Mouse (Mus musculus) midbrain, embryonic 11.5 days (tissue): ENCODE results near the gene Ccdc17. TPM values are rescaled to one million over a fixed set of nuclear protein-coding genes. Genes with fewer than 3 reads are reported as not detected.

Source experiments
- ATAC-seq: fragments of 200-750 bp; cut with Nextera tagmentation; 2 replicates; pipeline ENCODE4 v1.8.0; 2017; ENCODE audit warnings: moderate TSS enrichment, moderate library complexity; ENCODE audit not compliant: low FRiP score
- DNase-seq: peaks from one replicate; pipeline ENCODE4 v3.0.0; 2015; ENCODE audit warnings: low spot score; ENCODE audit errors: missing footprints
- H3K27ac ChIP-seq: fragments of 300-500 bp; sonication (generic); 2 replicates; pipeline ENCODE4 v1.5.1; 2014; ENCODE audit warnings: low read depth, low read length
- H3K27me3 ChIP-seq: fragments of 300-500 bp; sonication (generic); 2 replicates; pipeline ENCODE4 v1.6.1; 2014; ENCODE audit warnings: mild to moderate bottlenecking, low read length, moderate library complexity, mixed read lengths; ENCODE audit not compliant: control insufficient read depth, insufficient read depth
- H3K36me3 ChIP-seq: fragments of 300-500 bp; sonication (generic); 2 replicates; pipeline ENCODE4 v1.6.1; 2014; ENCODE audit warnings: mild to moderate bottlenecking, low read length, moderate library complexity, mixed read lengths; ENCODE audit not compliant: control insufficient read depth, insufficient read depth
- H3K4me1 ChIP-seq: fragments of 300-500 bp; sonication (generic); 2 replicates; pipeline ENCODE4 v1.6.1; 2014; ENCODE audit warnings: low read length; ENCODE audit not compliant: control insufficient read depth, insufficient read depth
- H3K4me2 ChIP-seq: fragments of 300-500 bp; sonication (generic); 2 replicates; pipeline ENCODE4 v1.6.1; 2014; ENCODE audit warnings: mild to moderate bottlenecking, moderate library complexity
- H3K4me3 ChIP-seq: fragments of 300-500 bp; sonication (generic); 2 replicates; pipeline ENCODE4 v1.5.1; 2014; ENCODE audit warnings: low read depth, low read length
- H3K9ac ChIP-seq: fragments of 300-500 bp; sonication (generic); 2 replicates; pipeline ENCODE4 v1.6.1; 2014; ENCODE audit warnings: low read length
- H3K9me3 ChIP-seq: fragments of 300-500 bp; sonication (generic); 2 replicates; pipeline ENCODE4 v1.6.1; 2016; ENCODE audit warnings: low read length; ENCODE audit not compliant: control insufficient read depth
- WGBS: fragments of 180-500 bp; shearing (Covaris S2); extraction: QIAGEN DNeasy Blood & Tissue Kit; methylation state at CpG from one replicate; pipeline ENCODE4 v1.1.7; 2014; 5-methylcytosine and 5-hydroxymethylcytosine counted together
- polyA plus RNA-seq: library from polyadenylated mRNA; unstranded; fragments of >200 nt; fragmentation: Nextera tagmentation; extraction: Ambion mirVana; gene quantifications from 2 replicates; pipeline ENCODE4 v1.2.1, GENCODE M21; 2014

Ccdc17 gene
- polyA plus RNA-seq = 1.7 and 2.6 TPM in 2 replicates

GRCm38 (mm10) chr4:116596379-116596778 is at the start of gene Ccdc17:
TSS of gene Ccdc17 (plus strand) at chr4:116596654.
- 33% methylated on average over 5 of the region's 5 CpGs for WGBS
- Histone ChIP-seq H3K9ac (peak within 1 kb of the TSS; percentile 75), H3K9me3 (no peaks in the 10 kb centered on the region), H3K27ac (peak within 1 kb of the TSS; percentile 48; the same call in 1 of the 2 replicates), H3K4me2 (peak within 1 kb of the TSS; percentile 87), H3K4me3 (peak within 1 kb of the TSS; percentile 60), H3K4me1 (peaks cover 15% of the 10 kb centered on the region), H3K36me3 (peaks cover 18% of the 10 kb centered on the region; the same call in 1 of the 2 replicates), H3K27me3 (no peaks in the 10 kb centered on the region)
- no peak for ATAC-seq
- DNase-seq = no peak

DNA sequence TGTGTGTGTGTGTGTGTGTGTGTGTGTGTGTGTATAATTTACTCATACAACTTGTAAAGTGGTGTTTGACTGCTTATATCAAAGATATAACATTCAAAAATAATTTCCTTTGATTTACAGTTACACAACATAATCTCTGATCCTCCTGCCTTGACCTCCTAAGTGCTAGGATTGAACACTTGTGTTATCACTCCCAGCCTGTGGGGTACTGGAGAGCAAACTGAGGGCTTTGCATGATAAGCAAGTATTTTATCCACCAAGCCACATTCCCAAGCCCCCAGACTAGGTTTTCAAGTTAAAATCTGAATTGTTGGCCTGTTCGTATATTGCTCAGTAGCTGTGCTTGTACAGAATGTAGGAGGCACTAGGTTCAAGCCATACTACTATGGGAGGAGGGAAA is 46.0 kb upstream of the Ccdc17 start:
- no peak for ATAC-seq
- H3K36me3 ChIP-seq = peaks cover 4% of the 10 kb centered on the region; the same call in 1 of the 2 replicates
- H3K9ac ChIP-seq = no peak overlapping the region
- H3K27ac ChIP-seq = no peak overlapping the region
- DNase-seq = no peak
- H3K9me3 ChIP-seq = no peaks in the 10 kb centered on the region
- no peak overlapping the region for H3K4me2 ChIP-seq
- WGBS = 91% methylated on average over 1 of the region's 1 CpGs
- no peak overlapping the region for H3K4me3 ChIP-seq
- H3K27me3 ChIP-seq = no peaks in the 10 kb centered on the region
- no peaks in the 10 kb centered on the region for H3K4me1 ChIP-seq

DNA sequence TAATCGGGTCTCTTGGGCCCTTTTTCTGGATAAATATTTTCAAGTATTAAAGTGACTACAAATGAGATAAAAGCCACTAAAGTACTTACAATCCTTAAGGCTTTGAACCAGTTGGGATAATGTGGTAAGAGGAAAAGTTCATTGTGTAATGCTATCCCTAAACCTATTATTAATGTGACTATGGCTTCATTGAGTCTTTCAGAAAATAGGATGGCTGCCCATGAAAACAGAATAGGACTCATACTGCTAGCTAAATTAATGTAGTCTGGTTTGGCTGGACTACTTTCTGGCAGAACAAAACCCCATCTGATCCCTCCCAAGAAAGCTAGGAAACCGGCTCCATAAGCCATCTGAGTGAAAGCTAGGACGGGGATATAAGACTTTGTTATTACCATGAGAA is 43.4 kb upstream of the Ccdc17 start:
- H3K36me3 ChIP-seq = peaks cover 4% of the 10 kb centered on the region; the same call in 1 of the 2 replicates
- H3K9ac ChIP-seq = no peak overlapping the region
- no peaks in the 10 kb centered on the region for H3K9me3 ChIP-seq
- DNase-seq (no peak), ATAC-seq (no peak)
- no peak overlapping the region for H3K4me3 ChIP-seq
- H3K4me1 ChIP-seq = no peaks in the 10 kb centered on the region; the same call in 1 of the 2 replicates
- no peaks in the 10 kb centered on the region for H3K27me3 ChIP-seq
- H3K4me2 ChIP-seq = no peak overlapping the region
- no peak overlapping the region for H3K27ac ChIP-seq
- 90% methylated on average over 3 of the region's 3 CpGs for WGBS

DNA sequence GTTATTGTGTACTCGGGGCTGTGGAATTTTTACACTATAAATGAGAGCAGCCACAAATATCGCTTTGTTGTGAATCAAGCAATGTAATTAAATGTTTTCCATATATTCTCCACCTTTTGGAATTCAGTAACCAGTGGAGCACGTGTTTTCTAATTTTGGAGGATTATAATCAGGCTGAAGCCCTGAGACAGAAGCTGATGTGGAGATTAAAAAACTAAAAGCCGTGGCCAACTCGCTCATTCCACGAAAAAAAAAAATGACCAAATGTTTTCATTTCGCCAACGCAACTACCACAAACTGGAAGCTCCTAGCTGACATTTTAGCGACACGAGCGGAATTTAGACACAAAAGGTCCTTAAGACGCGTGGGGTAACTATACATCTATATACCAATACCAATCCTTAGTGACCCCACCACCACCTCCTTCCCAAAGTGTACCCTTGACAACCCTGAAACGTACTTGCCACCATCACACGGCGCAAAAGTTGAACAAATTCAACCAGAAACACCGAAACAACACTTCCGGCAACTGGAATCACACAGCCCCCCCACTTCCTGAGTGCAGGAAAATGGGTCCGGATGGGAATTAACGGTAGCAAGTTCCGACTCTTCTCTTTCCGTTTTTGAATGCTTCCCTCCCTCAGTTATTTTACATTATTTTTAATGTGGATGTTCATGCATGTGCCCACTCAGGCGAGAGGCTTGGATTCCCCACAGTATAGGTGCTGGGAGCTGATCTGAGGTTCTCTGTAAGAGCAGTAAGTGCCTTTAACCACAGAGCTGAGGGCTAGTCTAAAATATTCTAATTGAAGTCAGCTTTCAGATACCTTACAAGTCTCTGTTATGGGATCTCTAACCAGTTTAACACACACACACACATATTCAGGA is 40.8 kb upstream of the Ccdc17 start, which contains the start of gene Tmem69:
Gene Tmem69 (minus strand): TSS at position 524 of the 888 bp plus-strand sequence.
- H3K4me3 ChIP-seq = peak within 1 kb of the TSS; percentile 60
- peak within 1 kb of the TSS; percentile 72 for H3K27ac ChIP-seq
- no peak for ATAC-seq
- 3% methylated on average over 23 of the region's 23 CpGs for WGBS
- peak; percentile 98 for DNase-seq
- no peaks in the 10 kb centered on the region for H3K27me3 ChIP-seq
- H3K9me3 ChIP-seq = no peaks in the 10 kb centered on the region
- peak within 1 kb of the TSS; percentile 71 for H3K9ac ChIP-seq
- peaks cover 2% of the 10 kb centered on the region; the same call in 1 of the 2 replicates for H3K4me1 ChIP-seq
- peaks cover 4% of the 10 kb centered on the region; the same call in 1 of the 2 replicates for H3K36me3 ChIP-seq
- peak within 1 kb of the TSS; percentile 54 for H3K4me2 ChIP-seq

DNA sequence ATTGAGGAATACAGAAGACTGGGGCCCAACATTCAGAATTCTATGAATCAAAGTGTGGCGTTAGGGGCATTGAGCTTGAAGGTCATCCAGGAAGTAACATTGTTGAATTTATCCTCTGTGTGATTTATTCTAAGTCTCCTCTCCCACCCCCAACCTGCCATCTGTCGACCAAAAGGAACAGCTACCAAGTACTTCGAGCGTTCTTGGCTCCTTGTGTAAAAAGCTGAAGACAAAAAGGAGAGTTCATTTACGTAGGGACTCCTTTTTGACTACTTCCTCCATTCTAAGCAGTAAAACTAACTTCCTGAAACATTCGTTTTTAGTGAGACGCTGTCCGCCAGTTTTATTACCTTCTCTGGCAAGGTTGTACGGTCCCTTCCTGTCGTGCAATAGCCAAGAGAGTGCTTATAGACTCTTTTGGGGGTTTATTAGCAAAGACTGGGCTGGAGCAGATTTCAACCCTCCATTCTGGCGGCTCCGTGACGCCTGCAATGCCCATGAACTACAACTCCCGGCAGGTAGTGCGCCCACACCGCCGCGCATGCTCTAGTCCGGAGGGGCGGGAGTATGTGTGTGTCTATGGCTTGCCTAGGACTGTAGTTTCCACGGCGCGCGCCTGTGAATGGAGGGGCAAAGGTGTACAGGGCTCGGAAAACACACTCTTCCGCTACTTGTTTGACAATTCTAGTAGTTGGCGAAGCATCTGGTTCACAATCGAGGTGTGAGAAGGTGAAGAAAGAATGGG is 39.7 kb upstream of the Ccdc17 start:
- Histone ChIP-seq H3K4me3 (peak overlapping the region; percentile 60), H3K9ac (peak overlapping the region; percentile 71), H3K36me3 (peaks cover 4% of the 10 kb centered on the region; the same call in 1 of the 2 replicates), H3K4me2 (peak overlapping the region; percentile 54), H3K9me3 (no peaks in the 10 kb centered on the region), H3K4me1 (peaks cover 2% of the 10 kb centered on the region; the same call in 1 of the 2 replicates), H3K27ac (peak overlapping the region; percentile 72), H3K27me3 (no peaks in the 10 kb centered on the region)
- DNase-seq (peak; percentile 99), ATAC-seq (peak; percentile 95)
- under 1% methylated on average over 28 of the region's 28 CpGs for WGBS

GRCm38 (mm10) chr4:116557306-116558121 is 38.9 kb upstream of the Ccdc17 start, which contains the start of gene Gpbp1l1:
TSS of gene Gpbp1l1 (plus strand) at chr4:116557658.
- peak within 1 kb of the TSS; percentile 72 for H3K27ac ChIP-seq
- H3K4me3 ChIP-seq = peak within 1 kb of the TSS; percentile 60
- peaks cover 2% of the 10 kb centered on the region; the same call in 1 of the 2 replicates for H3K4me1 ChIP-seq
- peak within 1 kb of the TSS; percentile 54 for H3K4me2 ChIP-seq
- under 1% methylated on average over 73 of the region's 78 CpGs for WGBS
- H3K9ac ChIP-seq = peak within 1 kb of the TSS; percentile 71
- ATAC-seq (peak; percentile 94), DNase-seq (peak; percentile 99)
- peaks cover 2% of the 10 kb centered on the region; the same call in 1 of the 2 replicates for H3K36me3 ChIP-seq
- H3K27me3 ChIP-seq = no peaks in the 10 kb centered on the region
- H3K9me3 ChIP-seq = no peaks in the 10 kb centered on the region

GRCm38 (mm10) chr4:116558151-116558882 is 38.1 kb upstream of the Ccdc17 start:
- Histone ChIP-seq H3K9ac (peak overlapping the region; percentile 71), H3K27me3 (no peaks in the 10 kb centered on the region), H3K36me3 (no peaks in the 10 kb centered on the region; the same call in 1 of the 2 replicates), H3K9me3 (no peaks in the 10 kb centered on the region), H3K4me2 (peak overlapping the region; percentile 54), H3K4me3 (peak overlapping the region; percentile 60), H3K27ac (0 out of 2 replicates have a peak overlapping the region, but pooled peaks have one; percentile 37), H3K4me1 (peaks cover 2% of the 10 kb centered on the region; the same call in 1 of the 2 replicates)
- 6% methylated on average over 15 of the region's 15 CpGs for WGBS
- ATAC-seq = no peak
- DNase-seq = no peak

DNA sequence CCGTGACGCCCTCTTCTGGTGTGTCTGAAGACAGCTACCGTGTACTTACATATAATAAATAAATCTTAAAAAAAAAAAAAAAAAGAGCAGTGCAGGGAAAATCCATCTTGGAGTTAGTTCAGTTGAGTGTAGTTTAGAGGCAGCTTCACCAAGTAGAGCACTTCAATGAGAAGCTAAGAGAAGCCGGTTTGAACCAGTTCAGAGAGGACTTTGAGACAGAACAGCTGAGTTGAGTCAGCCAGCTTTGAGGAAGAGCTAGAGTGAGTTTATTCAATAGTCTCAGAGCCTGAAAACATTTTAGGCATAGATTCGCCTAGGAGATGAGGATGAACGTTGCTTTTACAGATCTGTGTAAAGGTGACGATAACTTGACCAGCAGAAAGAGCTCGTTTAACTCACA is 661 bp upstream of the Ccdc17 start:
- H3K27ac ChIP-seq = no peak overlapping the region
- H3K27me3 ChIP-seq = no peaks in the 10 kb centered on the region
- ATAC-seq = no peak
- H3K36me3 ChIP-seq = peaks cover 19% of the 10 kb centered on the region
- H3K4me3 ChIP-seq = no peak overlapping the region
- no peak for DNase-seq
- 83% methylated on average over 8 of the region's 8 CpGs for WGBS
- H3K4me2 ChIP-seq = no peak overlapping the region
- no peak overlapping the region for H3K9ac ChIP-seq
- H3K4me1 ChIP-seq = peaks cover 15% of the 10 kb centered on the region
- no peaks in the 10 kb centered on the region for H3K9me3 ChIP-seq
